Mouse (Mus musculus): ENCODE measurements around the gene Fbxl3. TPM values are rescaled to one million over a fixed set of nuclear protein-coding genes. Genes with fewer than 3 reads are reported as not detected.

Gene Fbxl3
- total and polyA plus RNA-seq, 3 experiments = 14.6 to 28.4 TPM; not detected in 1

GRCm38 (mm10) chr14:103086671-103087324, 12.6 kb downstream of the Fbxl3 start:
- Histone ChIP-seq H3K9me3 (replicated peaks; ENCODE audit: insufficient read depth, low read length) (no peaks in the 10 kb centered on the region), H3K27ac (ENCODE audit: control insufficient read depth, low read depth, low read length) (peak overlapping the region; percentile 27; the same call in 1 of the 2 replicates), H3K9ac (ENCODE audit: control insufficient read depth, low read depth, low read length, poor library complexity, severe bottlenecking) (no peak overlapping the region), H3K27me3 (ENCODE audit: control insufficient read depth in 1 of 2, insufficient read depth in 2 of 2, low read length in 2 of 2) (no peaks in the 10 kb centered on the region), H3K4me1 (ENCODE audit: control insufficient read depth in 1 of 2, insufficient read depth in 2 of 2, low read length in 2 of 2) (peaks cover 11 to 17% of the 10 kb centered on the region in 2 experiments), H3K79me2 (ENCODE audit: control insufficient read depth, insufficient read depth, low read length, poor library complexity) (peaks cover 3% of the 10 kb centered on the region; the same call in 1 of the 2 replicates), H3K36me3 (ENCODE audit: control insufficient read depth in 1 of 2, insufficient read depth in 2 of 2, low read length in 2 of 2) (peaks cover 25 to 29% of the 10 kb centered on the region in 2 experiments), H3K4me3 (ENCODE audit: control insufficient read depth in 1 of 2, insufficient read depth in 1 of 2, low read depth in 2 of 2, low read length in 2 of 2) (no peak overlapping the region)
- TF ChIP-seq ZKSCAN1 (IDR thresholded peaks at IDR 0.05; ENCODE audit: low read depth, low read length) = no peak
- peak; percentile 8; the same call in 1 of the 2 replicates for TF ChIP-seq ETS1 (IDR thresholded peaks at IDR 0.05; ENCODE audit: low read depth, low read length)
- DNase-seq (ENCODE audit: low read depth, low spot score) = peak; percentile 65

- H3K4me1 ChIP-seq (ENCODE audit: control insufficient read depth in 1 of 2, insufficient read depth in 2 of 2, low read length in 2 of 2) = peaks cover 11 to 17% of the 10 kb centered on the region in 2 experiments
- peak overlapping the region; percentile 88 for H3K27ac ChIP-seq (ENCODE audit: control insufficient read depth, low read depth, low read length)
- H3K9me3 ChIP-seq (replicated peaks; ENCODE audit: insufficient read depth, low read length) = no peaks in the 10 kb centered on the region
- peaks cover 25 to 29% of the 10 kb centered on the region in 2 experiments for H3K36me3 ChIP-seq (ENCODE audit: control insufficient read depth in 1 of 2, insufficient read depth in 2 of 2, low read length in 2 of 2)
- peak; percentile 63 for DNase-seq (ENCODE audit: low read depth, low spot score)
- no peaks in the 10 kb centered on the region for H3K27me3 ChIP-seq (ENCODE audit: control insufficient read depth in 1 of 2, insufficient read depth in 2 of 2, low read length in 2 of 2)
- no peak overlapping the region for H3K4me3 ChIP-seq (ENCODE audit: control insufficient read depth in 1 of 2, insufficient read depth in 1 of 2, low read depth in 2 of 2, low read length in 2 of 2)
- no peak overlapping the region for H3K9ac ChIP-seq (ENCODE audit: control insufficient read depth, low read depth, low read length, poor library complexity, severe bottlenecking)
- H3K79me2 ChIP-seq (ENCODE audit: control insufficient read depth, insufficient read depth, low read length, poor library complexity) = peaks cover 3% of the 10 kb centered on the region; the same call in 1 of the 2 replicates
- TF ChIP-seq BHLHE40 (IDR thresholded peaks at IDR 0.05; ENCODE audit: borderline replicate concordance, low read depth, low read length) (no peak), MYB (IDR thresholded peaks at IDR 0.05; ENCODE audit: low read depth, low read length) (no peak), MAX (IDR thresholded peaks at IDR 0.05; ENCODE audit: low read length) (no peak), UBTF (IDR thresholded peaks at IDR 0.05; ENCODE audit: borderline replicate concordance, insufficient read depth, low read depth, low read length) (no peak), MXI1 (IDR thresholded peaks at IDR 0.05; ENCODE audit: low read depth, low read length) (peak; percentile 54), RAD21 (IDR thresholded peaks at IDR 0.05; ENCODE audit: low read depth, low read length) (no peak), EP300 (IDR thresholded peaks at IDR 0.05; ENCODE audit: low read depth in 1 of 2, low read length in 2 of 2) (peak; percentile 78 to 80; a peak in 3 of 4 replicates), SMC3 (IDR thresholded peaks at IDR 0.05; ENCODE audit: low read depth, low read length) (no peak), MYC (IDR thresholded peaks at IDR 0.05; ENCODE audit: low read depth, low read length) (0 out of 2 replicates have a peak, but pooled peaks have one; percentile 31), CHD1 (IDR thresholded peaks at IDR 0.05; ENCODE audit: low read depth, low read length) (no peak), POLR2A (IDR thresholded peaks at IDR 0.05; ENCODE audit: control insufficient read depth in 1 of 2, insufficient read depth in 1 of 2, low read depth in 1 of 2, low read length in 2 of 2, poor library complexity in 1 of 2) (no peak), E2F4 (IDR thresholded peaks at IDR 0.05; ENCODE audit: borderline replicate concordance, low read depth, low read length) (no peak), JUND (IDR thresholded peaks at IDR 0.05; ENCODE audit: low read depth, low read length) (no peak), CTCF (IDR thresholded peaks at IDR 0.05 in 2 of 3, conservative IDR thresholded peaks at IDR 0.05 in 1 of 3; ENCODE audit: control insufficient read depth in 1 of 3, insufficient read depth in 1 of 3, low read depth in 2 of 3, low read length in 3 of 3, poor library complexity in 1 of 3, severe bottlenecking in 1 of 3) (no peak), GABPA (IDR thresholded peaks at IDR 0.05; ENCODE audit: low read depth, low read length) (no peak), NRF1 (IDR thresholded peaks at IDR 0.05; ENCODE audit: insufficient read depth, low read depth, low read length, poor library complexity, severe bottlenecking) (no peak), TCF12 (IDR thresholded peaks at IDR 0.05; ENCODE audit: low read depth, low read length) (peak; percentile 86), ZNF384 (IDR thresholded peaks at IDR 0.05; ENCODE audit: low read depth, low read length) (no peak; the same call in 1 of the 2 replicates), MAZ (IDR thresholded peaks at IDR 0.05; ENCODE audit: low read depth, low read length) (no peak), TBP (IDR thresholded peaks at IDR 0.05; ENCODE audit: low read depth, low read length) (no peak), ZMIZ1 (IDR thresholded peaks at IDR 0.05; ENCODE audit: low read depth, low read length) (no peak), SIN3A (IDR thresholded peaks at IDR 0.05; ENCODE audit: low read length) (peak; percentile 71), ZKSCAN1 (IDR thresholded peaks at IDR 0.05; ENCODE audit: low read depth, low read length) (no peak), MEF2A (IDR thresholded peaks at IDR 0.05; ENCODE audit: extremely low read depth, insufficient replicate concordance, low read depth, low read length, poor library complexity, severe bottlenecking) (no peak), RCOR1 (IDR thresholded peaks at IDR 0.05; ENCODE audit: low read depth, low read length) (no peak), POLR2AphosphoS2 (IDR thresholded peaks at IDR 0.05; ENCODE audit: low read length) (no peak), CHD2 (IDR thresholded peaks at IDR 0.05; ENCODE audit: low read length) (no peak), ETS1 (IDR thresholded peaks at IDR 0.05; ENCODE audit: low read depth, low read length) (peak; percentile 75; the same call in 1 of the 2 replicates), ZC3H11A (IDR thresholded peaks at IDR 0.05; ENCODE audit: low read depth, low read length) (0 out of 2 replicates have a peak, but pooled peaks have one; percentile 3)
These were observed 13.4 kb downstream of the Fbxl3 start for GRCm38 (mm10) chr14:103085840-103086533.
